Mouse (Mus musculus) hindbrain, postnatal 0 days (tissue): Measurements from ENCODE around the gene Gm3543. TPM values are rescaled to one million over a fixed set of nuclear protein-coding genes. Genes with fewer than 3 reads are reported as not detected.
"Not testable (repeated sequence)": the region's sequence is repeated elsewhere in the genome, so short reads cannot be mapped to it uniquely, and the experiment has no call there.

ENCODE experiments used
- ATAC-seq: fragments of 200-750 bp; cut with Nextera tagmentation; 2 replicates; pipeline ENCODE4 v1.8.0; 2017; ENCODE audit warnings: mild to moderate bottlenecking, moderate TSS enrichment, moderate library complexity
- DNase-seq: peaks from one replicate; pipeline ENCODE4 v3.0.0-alpha.2; 2015; ENCODE audit warnings: low spot score
- H3K27ac ChIP-seq: fragments of 300-500 bp; sonication (generic); 2 replicates; pipeline ENCODE4 v1.5.1; 2014; ENCODE audit warnings: mild to moderate bottlenecking
- H3K27me3 ChIP-seq: fragments of 300-500 bp; sonication (generic); 2 replicates; pipeline ENCODE4 v1.6.1; 2014; ENCODE audit warnings: low read length, mixed read lengths; ENCODE audit not compliant: insufficient read depth
- H3K36me3 ChIP-seq: fragments of 300-500 bp; sonication (generic); 2 replicates; pipeline ENCODE4 v1.6.1; 2014; ENCODE audit warnings: low read length, mixed read lengths; ENCODE audit not compliant: insufficient read depth
- H3K4me1 ChIP-seq: fragments of 300-500 bp; sonication (generic); 2 replicates; pipeline ENCODE4 v1.6.1; 2014; ENCODE audit warnings: antibody characterized with exemption, low read length, mixed read lengths; ENCODE audit not compliant: insufficient read depth
- H3K4me2 ChIP-seq: fragments of 300-500 bp; sonication (generic); 2 replicates; pipeline ENCODE4 v1.6.1; 2014; ENCODE audit warnings: low read depth, mild to moderate bottlenecking, low read length, moderate library complexity, mixed read lengths
- H3K4me3 ChIP-seq: fragments of 300-500 bp; sonication (generic); 2 replicates; pipeline ENCODE4 v1.5.1; 2014; ENCODE audit warnings: low read length
- H3K9ac ChIP-seq: fragments of 300-500 bp; sonication (generic); replicated peaks from 2 replicates; pipeline ENCODE4 v1.6.1; 2014; ENCODE audit warnings: mild to moderate bottlenecking, low read length, moderate library complexity, mixed read lengths
- H3K9me3 ChIP-seq: fragments of 300-500 bp; sonication (generic); 2 replicates; pipeline ENCODE4 v1.6.1; 2016; ENCODE audit warnings: low read length, mixed read lengths
- WGBS: fragments of 180-500 bp; shearing (Covaris S2); extraction: QIAGEN DNeasy Blood & Tissue Kit; methylation state at CpG from one replicate; pipeline ENCODE4 v1.1.7; 2014; 5-methylcytosine and 5-hydroxymethylcytosine counted together
- polyA plus RNA-seq: library from polyadenylated mRNA; unstranded; fragments of >200 nt; fragmentation: Nextera tagmentation; extraction: Ambion mirVana; gene quantifications from 2 replicates; pipeline ENCODE4 v1.2.1, GENCODE M21; 2015
- total RNA-seq: library from RNA; depleted of rRNA; stranded (reverse); fragments of >200 nt; gene quantifications from 2 replicates; pipeline ENCODE4 v1.2.3, GENCODE M21; 2014; rRNA removed

The Gm3543 gene
- total RNA-seq (not detected in 2 replicates), polyA plus RNA-seq (not detected in 2 replicates)

- not testable (repeated sequence) for H3K36me3 ChIP-seq, H3K27me3 ChIP-seq, H3K4me3 ChIP-seq, H3K9me3 ChIP-seq, ATAC-seq, H3K4me1 ChIP-seq, DNase-seq, H3K4me2 ChIP-seq, H3K9ac ChIP-seq, H3K27ac ChIP-seq
- no CpG with 5 or more reads among the region's 1 CpGs for WGBS
Measured at GRCm38 (mm10) chr14:41983225-41983624, at the start of gene Gm3543. Gene Gm3543, minus strand, starts transcription at chr14:41983325.

DNA sequence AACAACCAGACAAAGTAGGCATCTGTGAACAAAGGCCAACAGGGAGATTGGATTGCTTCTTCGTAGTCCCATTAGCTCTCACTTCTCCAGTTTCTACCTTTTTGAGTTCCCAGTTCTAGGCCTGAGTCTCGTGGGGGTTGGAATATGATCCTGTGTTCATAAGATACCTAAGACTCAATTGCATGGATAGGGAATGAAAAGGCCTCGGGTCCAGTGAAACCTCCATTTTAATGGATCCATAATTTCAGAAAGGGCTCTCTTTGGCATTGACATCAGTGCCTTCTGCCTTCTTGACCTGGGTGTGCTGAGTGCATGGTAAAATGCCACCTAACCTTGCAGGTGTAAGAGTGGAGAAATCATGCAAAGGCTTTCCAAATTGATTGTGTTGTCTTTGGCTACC is 14.5 kb downstream of the Gm3543 start:
- H3K4me3 ChIP-seq, H3K36me3 ChIP-seq, ATAC-seq, H3K9me3 ChIP-seq, H3K27ac ChIP-seq, H3K4me1 ChIP-seq, H3K9ac ChIP-seq, DNase-seq, H3K27me3 ChIP-seq, H3K4me2 ChIP-seq: not testable (repeated sequence)
- WGBS: 65% methylated on average over 3 of the region's 3 CpGs

GRCm38 (mm10) chr14:41967827-41968226 is 15.3 kb downstream of the Gm3543 start, which contains the start of gene Gm6401:
Gene Gm6401, minus strand, starts transcription at chr14:41967927.
- not testable (repeated sequence) for H3K27me3 ChIP-seq, H3K4me2 ChIP-seq, H3K9ac ChIP-seq, H3K4me3 ChIP-seq, H3K27ac ChIP-seq, H3K4me1 ChIP-seq, DNase-seq, H3K9me3 ChIP-seq, H3K36me3 ChIP-seq, ATAC-seq
- 86% methylated on average over 1 of the region's 1 CpGs for WGBS

- H3K36me3 ChIP-seq, ATAC-seq, H3K4me2 ChIP-seq, H3K27ac ChIP-seq, H3K9me3 ChIP-seq, H3K4me1 ChIP-seq, H3K27me3 ChIP-seq, DNase-seq, H3K9ac ChIP-seq, H3K4me3 ChIP-seq: not testable (repeated sequence)
- 62% methylated on average over 4 of the region's 4 CpGs for WGBS
Measured at GRCm38 (mm10) chr14:41964095-41964494, 19.0 kb downstream of the Gm3543 start.

GRCm38 (mm10) chr14:41943695-41944094 is 39.4 kb downstream of the Gm3543 start, which contains the start of gene 1700024B05Rik:
Gene 1700024B05Rik, plus strand, starts transcription at chr14:41943995.
- not testable (repeated sequence) for H3K9me3 ChIP-seq, H3K4me2 ChIP-seq, H3K9ac ChIP-seq, H3K4me1 ChIP-seq, DNase-seq, ATAC-seq, H3K36me3 ChIP-seq, H3K27me3 ChIP-seq, H3K27ac ChIP-seq, H3K4me3 ChIP-seq
- 100% methylated on average over 1 of the region's 2 CpGs for WGBS

Other genes starting within 250 kb of the Gm3543 start
- not detected in 2 replicates for gene Gm7929, start 232.7 kb downstream of the Gm3543 start, total RNA-seq
- gene Gm7929, start 232.7 kb downstream of the Gm3543 start, polyA plus RNA-seq: not detected in 2 replicates
- gene Gm47189, start 210.9 kb downstream of the Gm3543 start, total RNA-seq: not detected in 2 replicates
- not detected in 2 replicates for gene Gm47189, start 210.9 kb downstream of the Gm3543 start, polyA plus RNA-seq
- not detected in 2 replicates for gene Gm7980, start 76.0 kb downstream of the Gm3543 start, total RNA-seq
- gene Gm7980, start 76.0 kb downstream of the Gm3543 start, polyA plus RNA-seq: not detected in 2 replicates
- not detected in 2 replicates for gene 1700049E17Rik1, start 58.4 kb downstream of the Gm3543 start, total RNA-seq
- gene 1700049E17Rik1, start 58.4 kb downstream of the Gm3543 start, polyA plus RNA-seq: not detected in 2 replicates
- not detected in 2 replicates for gene 1700024B05Rik, start 39.3 kb downstream of the Gm3543 start, total RNA-seq
- gene 1700024B05Rik, start 39.3 kb downstream of the Gm3543 start, polyA plus RNA-seq: not detected in 2 replicates
- gene Gm6401, start 15.4 kb downstream of the Gm3543 start, total RNA-seq: not detected in 2 replicates
- 0.14 TPM in 1 of 2 replicates, not detected in the other for gene Gm6401, start 15.4 kb downstream of the Gm3543 start, polyA plus RNA-seq
- gene Gm7951, start 134.0 kb upstream of the Gm3543 start, total RNA-seq: 0.21 TPM in 1 of 2 replicates, not detected in the other
- not detected in 2 replicates for gene Gm7951, start 134.0 kb upstream of the Gm3543 start, polyA plus RNA-seq
- not detected in 2 replicates for gene Gm17027, start 179.3 kb upstream of the Gm3543 start, total RNA-seq
- not detected in 2 replicates for gene Gm17027, start 179.3 kb upstream of the Gm3543 start, polyA plus RNA-seq
- not detected in 2 replicates for gene Gm3573, start 207.5 kb upstream of the Gm3543 start, total RNA-seq
- not detected in 2 replicates for gene Gm3573, start 207.5 kb upstream of the Gm3543 start, polyA plus RNA-seq